Mouse (Mus musculus): ENCODE data around the gene Rgs3. TPM values are rescaled to one million over a fixed set of nuclear protein-coding genes. Genes with fewer than 3 reads are reported as not detected.

Gene Rgs3
- total RNA-seq, 2 experiments from 2014 or later: 37.0 to 58.7 TPM

- DNase-seq: no peak
Measured at GRCm38 (mm10) chr4:62726282-62726937, 166.8 kb downstream of the Rgs3 start.

DNA sequence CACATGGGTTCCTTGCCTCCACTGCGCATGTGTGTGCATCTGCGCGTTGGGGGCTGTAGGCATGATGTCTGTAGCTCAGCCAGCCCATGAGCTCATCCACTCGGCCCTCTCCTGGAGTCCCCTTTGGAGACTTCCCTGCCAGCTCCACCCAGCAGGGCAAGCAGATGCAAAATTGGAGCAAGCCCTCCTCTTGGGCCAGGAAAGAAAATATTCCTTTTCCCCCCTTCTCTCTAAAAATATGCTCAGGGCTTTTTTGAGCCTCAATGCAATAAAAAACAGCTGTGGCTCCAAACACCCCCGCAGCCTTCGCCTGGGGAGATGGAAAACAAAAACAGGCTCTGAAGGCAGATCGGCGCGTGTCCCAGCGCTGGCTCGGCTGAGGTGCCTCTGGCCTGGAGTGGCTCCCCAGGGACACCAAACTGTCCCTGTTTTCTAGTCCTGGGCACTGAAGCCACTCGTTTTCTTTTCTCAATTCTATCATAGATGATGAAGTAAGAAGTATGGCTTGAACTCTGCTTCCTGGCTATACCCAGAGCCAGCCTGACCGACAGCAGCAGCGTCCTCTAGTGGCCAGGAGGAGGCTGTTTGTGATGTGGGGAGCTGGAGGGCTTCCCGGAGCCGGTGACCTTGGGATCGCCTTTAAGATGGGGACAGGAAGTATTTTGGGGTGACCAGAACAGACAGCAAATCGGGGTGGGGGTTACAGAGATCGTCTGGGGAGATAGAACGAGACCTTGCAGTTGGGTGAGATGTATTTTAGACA lies 168.1 kb downstream of the Rgs3 start:
- peak; percentile 75 for DNase-seq

GRCm38 (mm10) chr4:62728471-62728870 lies 168.8 kb downstream of the Rgs3 start:
- DNase-seq: no peak

GRCm38 (mm10) chr4:62729191-62729590 lies 169.5 kb downstream of the Rgs3 start:
- DNase-seq: no peak

DNA sequence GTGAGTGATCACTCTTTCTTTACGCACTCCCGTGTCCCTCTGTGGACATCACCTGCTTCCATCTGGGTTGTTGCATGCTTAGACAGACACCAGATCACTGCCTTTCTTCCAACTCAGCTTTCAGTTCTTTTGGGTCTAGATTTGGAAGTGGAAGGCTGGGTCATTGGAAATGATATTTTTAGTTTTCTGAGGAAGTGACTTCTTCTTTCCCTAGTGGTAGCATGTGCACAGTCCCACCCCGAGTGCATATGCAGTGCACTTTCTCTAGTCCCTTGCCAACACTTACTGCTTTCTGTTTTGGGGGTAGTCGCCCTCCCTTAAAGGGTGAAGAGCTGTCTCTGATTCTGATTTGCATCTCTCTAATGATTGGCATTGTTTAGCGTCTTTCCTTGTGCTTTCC lies 170.3 kb downstream of the Rgs3 start:
- DNase-seq: no peak

DNA sequence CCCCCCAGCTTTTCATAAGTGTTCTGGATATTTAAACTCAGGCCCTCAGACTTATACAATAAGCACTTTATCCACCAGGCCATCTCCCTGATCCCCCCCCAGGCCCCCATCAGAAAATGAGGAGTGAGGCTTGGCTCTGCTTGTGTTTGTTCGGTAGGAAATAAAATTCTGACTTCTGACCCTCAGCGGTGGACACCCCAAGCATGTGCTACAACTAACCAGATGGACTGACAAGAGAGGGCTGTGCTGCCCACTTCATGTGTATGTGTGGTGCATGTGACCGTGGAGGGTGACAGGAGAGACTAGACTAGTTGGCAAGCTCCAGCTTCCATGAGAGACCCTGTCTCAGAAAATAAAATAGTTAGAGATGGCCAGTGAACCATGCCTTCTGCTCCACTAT lies 171.2 kb downstream of the Rgs3 start:
- no peak for DNase-seq

DNA sequence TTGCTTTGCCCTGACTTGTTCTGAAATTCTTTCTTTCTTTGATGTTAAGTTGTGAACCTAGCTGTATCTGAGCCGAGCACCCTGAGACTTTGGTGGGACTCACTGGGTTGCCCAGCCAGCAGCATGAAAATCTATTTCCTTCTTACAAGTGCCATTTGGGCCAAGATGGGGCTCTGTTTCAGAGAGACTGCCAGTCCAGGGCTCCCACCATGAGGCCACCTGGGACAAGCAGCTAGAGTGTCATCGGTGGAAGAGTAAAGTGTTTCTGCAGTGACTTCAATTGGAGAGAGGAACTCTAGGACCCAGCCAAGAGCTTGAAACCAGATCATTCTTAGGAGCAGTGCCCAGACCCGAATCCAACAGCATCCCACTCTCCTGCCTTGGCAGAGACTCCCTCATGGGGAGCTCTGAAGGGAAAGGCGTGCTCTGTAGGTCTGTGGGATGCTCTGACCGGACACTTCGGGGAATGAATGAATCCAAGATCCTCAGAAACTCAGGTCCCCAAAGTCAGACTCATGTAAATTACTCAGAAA lies 171.9 kb downstream of the Rgs3 start:
- no peak for DNase-seq

- peak; percentile 31 for DNase-seq
Measured at GRCm38 (mm10) chr4:62732096-62732495, 172.4 kb downstream of the Rgs3 start.

GRCm38 (mm10) chr4:62732840-62733239 lies 173.2 kb downstream of the Rgs3 start:
- DNase-seq: peak; percentile 34

DNA sequence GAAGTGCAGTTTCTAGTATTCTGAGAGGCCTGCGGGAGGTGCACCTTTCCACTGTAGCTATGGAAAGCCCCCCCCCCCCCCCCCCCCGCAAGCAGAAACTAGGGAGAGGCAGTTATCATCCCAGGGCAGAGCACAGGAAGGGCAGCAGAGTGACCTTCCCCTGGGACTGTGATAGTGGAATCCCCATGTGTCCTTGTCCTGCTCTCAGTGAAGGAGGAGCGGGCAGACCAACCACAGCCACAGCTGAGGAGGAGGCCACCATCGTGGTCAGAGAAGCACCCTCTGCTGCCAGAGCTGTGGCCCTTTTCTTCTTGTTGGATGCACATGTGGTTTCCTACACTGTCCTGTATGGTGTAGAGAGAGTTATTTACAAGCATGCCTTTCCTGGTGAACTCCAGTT lies 174.3 kb downstream of the Rgs3 start:
- DNase-seq: no peak

GRCm38 (mm10) chr4:62735291-62735690 lies 175.6 kb downstream of the Rgs3 start:
- no peak for DNase-seq

GRCm38 (mm10) chr4:62735878-62736277 lies 176.2 kb downstream of the Rgs3 start:
- peak; percentile 32 for DNase-seq

DNA sequence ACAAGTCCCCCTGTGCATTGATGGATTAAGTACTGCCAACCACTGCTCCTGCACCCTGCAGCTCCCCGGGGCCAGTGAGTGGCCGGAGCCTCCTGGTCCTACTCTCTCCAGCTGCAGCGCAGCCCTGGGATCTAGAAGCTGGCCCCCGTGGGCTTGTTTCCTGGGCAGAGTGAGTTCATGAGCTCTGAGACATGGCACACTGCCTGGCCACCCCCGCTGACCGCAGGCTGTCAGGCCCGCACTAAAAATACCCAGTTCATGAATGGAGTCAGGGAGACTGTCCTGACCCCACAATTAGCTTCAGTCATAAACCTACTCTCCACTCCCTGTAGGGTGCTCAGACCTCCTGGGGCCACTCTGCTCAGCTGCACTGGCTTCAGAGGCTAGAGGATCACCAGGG lies 176.8 kb downstream of the Rgs3 start:
- peak; percentile 55 for DNase-seq

GRCm38 (mm10) chr4:62736904-62737303 lies 177.3 kb downstream of the Rgs3 start:
- no peak for DNase-seq

DNA sequence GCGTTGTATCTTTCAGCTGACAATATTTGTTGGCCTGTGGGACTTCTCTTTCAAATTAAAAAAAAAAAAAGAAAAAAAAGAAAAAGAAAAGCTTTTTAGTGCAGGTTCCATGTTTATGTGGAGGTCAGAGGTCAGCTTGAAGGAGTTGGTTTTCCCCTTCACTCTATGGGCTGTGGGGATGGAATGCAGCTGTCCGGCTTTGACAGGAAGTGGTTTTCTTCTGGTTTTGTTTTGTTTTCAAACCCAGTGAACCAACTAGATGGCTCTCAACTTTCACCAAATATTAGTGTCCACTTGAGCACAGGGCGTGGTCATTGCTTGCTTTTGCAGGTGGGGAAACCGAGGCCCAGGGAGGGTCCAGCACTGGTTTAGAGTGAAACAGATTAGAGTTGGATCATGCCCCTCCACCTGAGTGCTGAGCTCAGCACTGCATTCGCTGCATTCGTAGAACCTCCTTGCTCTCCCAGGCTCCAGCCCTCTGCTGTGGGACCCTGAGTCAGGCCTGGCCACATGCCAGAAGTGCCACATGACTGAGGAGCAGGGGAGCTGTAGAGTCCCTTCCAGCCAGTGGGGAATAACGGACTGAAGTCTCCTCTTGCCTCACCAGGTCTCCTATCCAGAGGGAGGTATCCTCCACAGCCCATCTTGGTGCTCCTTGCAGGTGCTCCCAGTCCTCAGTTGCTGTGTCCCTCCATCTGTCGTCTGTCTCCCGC lies 178.5 kb downstream of the Rgs3 start:
- peak; percentile 81 for DNase-seq

- no peak for DNase-seq
Measured at GRCm38 (mm10) chr4:62738996-62739395, 179.3 kb downstream of the Rgs3 start.

- no peak for DNase-seq
Measured at GRCm38 (mm10) chr4:62739591-62739990, 179.9 kb downstream of the Rgs3 start.

- DNase-seq: no peak
Measured at GRCm38 (mm10) chr4:62740282-62741054, 180.8 kb downstream of the Rgs3 start.

GRCm38 (mm10) chr4:62741055-62741453 lies 181.4 kb downstream of the Rgs3 start:
- peak; percentile 41 for DNase-seq

DNA sequence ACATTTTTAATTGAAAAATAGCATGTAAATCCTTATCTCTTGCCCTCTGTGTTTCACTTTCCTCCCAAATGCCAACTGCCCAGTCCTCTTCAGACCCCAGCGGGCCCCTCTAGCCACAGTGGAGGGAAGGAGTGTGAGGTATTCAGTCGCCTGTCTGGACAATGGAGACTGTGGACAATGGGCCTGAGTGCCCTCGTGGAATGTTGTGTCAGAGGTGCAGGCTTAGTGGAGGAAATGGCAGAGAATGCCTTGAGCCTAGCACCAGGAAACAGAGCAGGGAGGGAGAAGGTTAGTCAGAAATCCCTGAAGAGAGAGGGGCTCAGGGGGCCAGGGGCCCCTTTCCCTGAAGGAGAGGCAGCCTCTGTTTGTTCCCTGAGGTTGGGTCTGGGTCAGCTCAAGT lies 182.0 kb downstream of the Rgs3 start:
- no peak for DNase-seq

GRCm38 (mm10) chr4:62742885-62743760 lies 183.5 kb downstream of the Rgs3 start:
- peak; percentile 60 for DNase-seq
